Mouse (Mus musculus) stomach, embryonic 16.5 days (tissue): ENCODE results near the gene Tram2. TPM values are rescaled to one million over a fixed set of nuclear protein-coding genes. Genes with fewer than 3 reads are reported as not detected.

ENCODE experiments used
- ATAC-seq: fragments of 200-750 bp; cut with Nextera tagmentation; 2 replicates; pipeline ENCODE4 v1.8.0; 2017; ENCODE audit warnings: moderate number of reproducible peaks, moderate TSS enrichment; ENCODE audit not compliant: insufficient read depth, low FRiP score
- H3K27ac ChIP-seq: fragments of 300-500 bp; sonication (generic); 2 replicates; pipeline ENCODE4 v1.5.1; 2014; ENCODE audit warnings: low read length
- H3K27me3 ChIP-seq: fragments of 300-500 bp; sonication (generic); 2 replicates; pipeline ENCODE4 v1.6.1; 2014; ENCODE audit warnings: low read length, control low read depth, mixed read lengths; ENCODE audit not compliant: control insufficient read depth, insufficient read depth
- H3K36me3 ChIP-seq: fragments of 300-500 bp; sonication (generic); 2 replicates; pipeline ENCODE4 v1.6.1; 2014; ENCODE audit warnings: low read length; ENCODE audit not compliant: control insufficient read depth, insufficient read depth
- H3K4me1 ChIP-seq: fragments of 300-500 bp; sonication (generic); 2 replicates; pipeline ENCODE4 v1.6.1; 2014; ENCODE audit warnings: low read length, control low read depth, mixed read lengths; ENCODE audit not compliant: control insufficient read depth, insufficient read depth
- H3K4me2 ChIP-seq: fragments of 300-500 bp; sonication (generic); 2 replicates; pipeline ENCODE4 v1.6.1; 2014; ENCODE audit warnings: low read depth, low read length, mixed read lengths
- H3K4me3 ChIP-seq: fragments of 300-500 bp; sonication (generic); replicated peaks from 2 replicates; pipeline ENCODE4 v1.5.1; 2014; ENCODE audit warnings: mild to moderate bottlenecking, low read length
- H3K9ac ChIP-seq: fragments of 300-500 bp; sonication (generic); 2 replicates; pipeline ENCODE4 v1.6.1; 2014; ENCODE audit warnings: low read length
- H3K9me3 ChIP-seq: fragments of 300-500 bp; sonication (generic); replicated peaks from 2 replicates; pipeline ENCODE4 v1.6.1; 2016; ENCODE audit warnings: low read length, control low read depth; ENCODE audit not compliant: control insufficient read depth
- WGBS: fragments of 180-500 bp; shearing (Covaris S2); extraction: QIAGEN DNeasy Blood & Tissue Kit; methylation state at CpG from one replicate; pipeline ENCODE4 v1.1.7; 2014; 5-methylcytosine and 5-hydroxymethylcytosine counted together
- polyA plus RNA-seq: library from polyadenylated mRNA; unstranded; fragments of >200 nt; fragmentation: Nextera tagmentation; extraction: Ambion mirVana; gene quantifications from 2 replicates; pipeline ENCODE4 v1.2.1, GENCODE M21; 2015

Tram2 gene
- polyA plus RNA-seq, 1 experiment from 2014 or later = 5.8 TPM

- WGBS = 78% methylated on average over 5 of the region's 5 CpGs
- H3K27ac ChIP-seq = no peak overlapping the region
- no peaks in the 10 kb centered on the region for H3K27me3 ChIP-seq
- H3K4me2 ChIP-seq = no peak overlapping the region
- H3K4me1 ChIP-seq = no peaks in the 10 kb centered on the region
- no peaks in the 10 kb centered on the region for H3K9me3 ChIP-seq
- H3K4me3 ChIP-seq = no peak overlapping the region
- H3K9ac ChIP-seq = no peak overlapping the region
- H3K36me3 ChIP-seq = no peaks in the 10 kb centered on the region
- no peak for ATAC-seq
Observed at GRCm38 (mm10) chr1:20994338-20994737, 84.7 kb downstream of the Tram2 start.

GRCm38 (mm10) chr1:20993690-20994089 lies 85.3 kb downstream of the Tram2 start:
- ATAC-seq = no peak
- Histone ChIP-seq H3K27ac (no peak overlapping the region), H3K36me3 (no peaks in the 10 kb centered on the region), H3K9ac (no peak overlapping the region), H3K4me2 (no peak overlapping the region), H3K4me3 (no peak overlapping the region), H3K4me1 (no peaks in the 10 kb centered on the region), H3K27me3 (no peaks in the 10 kb centered on the region), H3K9me3 (no peaks in the 10 kb centered on the region)
- WGBS = 85% methylated on average over 3 of the region's 3 CpGs

- WGBS = 87% methylated on average over 11 of the region's 11 CpGs
- H3K4me2 ChIP-seq = no peak overlapping the region
Observed at GRCm38 (mm10) chr1:20989461-20990083, 89.5 kb downstream of the Tram2 start.

GRCm38 (mm10) chr1:20986378-20987056 lies 92.5 kb downstream of the Tram2 start:
- no peak overlapping the region for H3K27ac ChIP-seq
- no peak overlapping the region for H3K4me3 ChIP-seq
- no peaks in the 10 kb centered on the region for H3K9me3 ChIP-seq
- ATAC-seq = no peak
- no peaks in the 10 kb centered on the region for H3K27me3 ChIP-seq
- 65% methylated on average over 10 of the region's 10 CpGs for WGBS
- H3K9ac ChIP-seq = no peak overlapping the region
- H3K4me2 ChIP-seq = no peak overlapping the region
- H3K4me1 ChIP-seq = no peaks in the 10 kb centered on the region
- no peaks in the 10 kb centered on the region for H3K36me3 ChIP-seq

More at GRCm38 (mm10) chr1:20989461-20990083, 89.5 kb downstream of the Tram2 start:
- Histone ChIP-seq H3K36me3 (no peaks in the 10 kb centered on the region), H3K9ac (no peak overlapping the region), H3K4me3 (no peak overlapping the region), H3K4me1 (no peaks in the 10 kb centered on the region), H3K27me3 (no peaks in the 10 kb centered on the region), H3K9me3 (no peaks in the 10 kb centered on the region), H3K27ac (no peak overlapping the region)
- ATAC-seq = no peak

GRCm38 (mm10) chr1:20984582-20984981 lies 94.4 kb downstream of the Tram2 start:
- no peak for ATAC-seq
- no peaks in the 10 kb centered on the region for H3K27me3 ChIP-seq
- no peaks in the 10 kb centered on the region for H3K36me3 ChIP-seq
- no peak overlapping the region for H3K27ac ChIP-seq
- 66% methylated on average over 4 of the region's 4 CpGs for WGBS
- no peak overlapping the region for H3K9ac ChIP-seq
- H3K9me3 ChIP-seq = no peaks in the 10 kb centered on the region
- H3K4me3 ChIP-seq = no peak overlapping the region
- H3K4me2 ChIP-seq = no peak overlapping the region
- no peaks in the 10 kb centered on the region for H3K4me1 ChIP-seq

GRCm38 (mm10) chr1:20984103-20984502 lies 94.9 kb downstream of the Tram2 start:
- no peak overlapping the region for H3K9ac ChIP-seq
- H3K27me3 ChIP-seq = no peaks in the 10 kb centered on the region
- no peaks in the 10 kb centered on the region for H3K36me3 ChIP-seq
- H3K4me1 ChIP-seq = no peaks in the 10 kb centered on the region
- H3K4me3 ChIP-seq = no peak overlapping the region
- ATAC-seq = no peak
- H3K9me3 ChIP-seq = no peaks in the 10 kb centered on the region
- no peak overlapping the region for H3K27ac ChIP-seq
- H3K4me2 ChIP-seq = no peak overlapping the region
- 70% methylated on average over 2 of the region's 2 CpGs for WGBS

GRCm38 (mm10) chr1:20981764-20982163 lies 97.3 kb downstream of the Tram2 start:
- Histone ChIP-seq H3K27ac (no peak overlapping the region), H3K4me1 (no peaks in the 10 kb centered on the region), H3K9ac (no peak overlapping the region), H3K4me3 (no peak overlapping the region), H3K4me2 (no peak overlapping the region), H3K27me3 (no peaks in the 10 kb centered on the region), H3K36me3 (no peaks in the 10 kb centered on the region), H3K9me3 (no peaks in the 10 kb centered on the region)
- no peak for ATAC-seq
- 91% methylated on average over 6 of the region's 6 CpGs for WGBS

GRCm38 (mm10) chr1:20980553-20980952 lies 98.5 kb downstream of the Tram2 start:
- ATAC-seq = no peak
- Histone ChIP-seq H3K9me3 (no peaks in the 10 kb centered on the region), H3K4me1 (no peaks in the 10 kb centered on the region), H3K4me3 (no peak overlapping the region), H3K9ac (no peak overlapping the region), H3K27ac (no peak overlapping the region), H3K4me2 (no peak overlapping the region), H3K36me3 (no peaks in the 10 kb centered on the region), H3K27me3 (no peaks in the 10 kb centered on the region)
- 77% methylated on average over 1 of the region's 1 CpGs for WGBS

GRCm38 (mm10) chr1:20974341-20975135 lies 104.5 kb downstream of the Tram2 start:
- 63% methylated on average over 9 of the region's 9 CpGs for WGBS

More at GRCm38 (mm10) chr1:20974341-20975135, 104.5 kb downstream of the Tram2 start:
- Histone ChIP-seq H3K9ac (no peak overlapping the region), H3K27me3 (no peaks in the 10 kb centered on the region), H3K4me3 (no peak overlapping the region), H3K4me1 (no peaks in the 10 kb centered on the region), H3K36me3 (no peaks in the 10 kb centered on the region), H3K27ac (no peak overlapping the region), H3K4me2 (no peak overlapping the region), H3K9me3 (no peaks in the 10 kb centered on the region)
- ATAC-seq = no peak
